Mouse (Mus musculus) spleen, adult 2 months (tissue): ENCODE data around the gene Unc5a. TPM values are rescaled to one million over a fixed set of nuclear protein-coding genes. Genes with fewer than 3 reads are reported as not detected.

Source experiments
- DNase-seq, 2 experiments: peaks; one replicate each; pipeline versions ENCODE4 v3.0.0 to v3.0.0-alpha.2; 2012 to 2021; ENCODE audit warnings: low spot score in 2 of 2, low read depth in 1 of 2
- H3K27ac ChIP-seq: fragments of 200-500 bp; 2 replicates; pipeline ENCODE4 v1.5.1; 2012; ENCODE audit warnings: low read length, inconsistent platforms; ENCODE audit not compliant: insufficient read depth
- H3K27me3 ChIP-seq: fragments of 200-500 bp; 2 replicates; pipeline ENCODE4 v1.6.1; 2012; ENCODE audit warnings: mild to moderate bottlenecking, moderate library complexity, low read length, inconsistent platforms; ENCODE audit not compliant: control insufficient read depth, insufficient read depth
- H3K36me3 ChIP-seq: fragments of 200-500 bp; 2 replicates; pipeline ENCODE4 v1.6.1; 2012; ENCODE audit warnings: mild to moderate bottlenecking, low read length, inconsistent platforms; ENCODE audit not compliant: control insufficient read depth, insufficient read depth
- H3K4me1 ChIP-seq: fragments of 200-500 bp; 2 replicates; pipeline ENCODE4 v1.6.1; 2011; ENCODE audit warnings: inconsistent platforms; ENCODE audit not compliant: control insufficient read depth, insufficient read depth, insufficient read length
- H3K4me3 ChIP-seq: fragments of 200-500 bp; 2 replicates; pipeline ENCODE4 v1.5.1; 2011; ENCODE audit warnings: mild to moderate bottlenecking, inconsistent platforms; ENCODE audit not compliant: insufficient read depth, insufficient read length; ENCODE audit errors: extremely low read depth
- CTCF ChIP-seq: fragments of 200-500 bp; IDR thresholded peaks from 2 replicates; pipeline ENCODE4 v1.5.1; 2011; ENCODE audit warnings: mild to moderate bottlenecking, inconsistent platforms; ENCODE audit not compliant: insufficient read depth, insufficient read length, insufficient replicate concordance; ENCODE audit errors: extremely low read depth
- POLR2A ChIP-seq: fragments of 200-500 bp; IDR thresholded peaks from 2 replicates; pipeline ENCODE4 v1.6.1; 2011; ENCODE audit warnings: low read depth, low read length, inconsistent platforms
- WGBS: fragments of 180-500 bp; shearing (Covaris S2); methylation state at CpG from one replicate; pipeline ENCODE4 v1.1.7; 2018; 5-methylcytosine and 5-hydroxymethylcytosine counted together
- polyA plus RNA-seq: library from polyadenylated mRNA; depleted of rRNA; stranded (reverse); fragments of >200 nt; gene quantifications from 2 replicates; pipeline ENCODE4 v1.2.3, GENCODE M21; 2012

The Unc5a gene
- polyA plus RNA-seq, 1 experiment: 3.9 TPM

DNA sequence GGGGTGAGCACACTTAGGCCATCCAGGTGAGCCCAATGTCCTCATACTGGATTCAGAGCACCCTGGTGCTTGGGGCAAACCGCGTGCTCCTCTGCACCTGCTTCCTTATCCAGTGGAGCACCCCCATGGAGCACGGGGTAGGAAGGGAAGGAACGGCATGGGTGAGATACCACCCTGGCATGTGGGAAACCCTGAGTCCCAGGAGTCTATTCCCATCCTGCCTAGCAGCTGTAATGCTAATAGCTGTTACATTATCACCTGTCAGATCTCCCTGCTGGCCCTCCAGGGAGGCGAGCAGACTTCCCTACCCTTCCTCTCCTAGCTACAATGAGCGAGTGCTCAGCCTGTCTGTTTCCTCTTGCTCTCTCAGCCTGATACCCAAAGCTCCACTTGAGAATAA is 46.0 kb downstream of the Unc5a start:
- Histone ChIP-seq H3K4me1 (no peaks in the 10 kb centered on the region), H3K4me3 (no peak overlapping the region), H3K27me3 (no peaks in the 10 kb centered on the region), H3K27ac (no peak overlapping the region), H3K36me3 (no peaks in the 10 kb centered on the region; the same call in 1 of the 2 replicates)
- DNase-seq: no peak
- WGBS: 74% methylated on average over 6 of the region's 6 CpGs
- TF ChIP-seq POLR2A (no peak), CTCF (no peak)

- no peaks in the 10 kb centered on the region for H3K27me3 ChIP-seq
- DNase-seq: no peak
- no peaks in the 10 kb centered on the region for H3K4me1 ChIP-seq
- H3K36me3 ChIP-seq: no peaks in the 10 kb centered on the region; the same call in 1 of the 2 replicates
- WGBS: 91% methylated on average over 8 of the region's 8 CpGs
- H3K27ac ChIP-seq: no peak overlapping the region
- no peak overlapping the region for H3K4me3 ChIP-seq
- TF ChIP-seq CTCF (no peak), POLR2A (no peak)
These were observed 48.4 kb downstream of the Unc5a start for GRCm38 (mm10) chr13:54997568-54997967.

GRCm38 (mm10) chr13:55000433-55000832 is 51.2 kb downstream of the Unc5a start:
- Histone ChIP-seq H3K4me1 (no peaks in the 10 kb centered on the region), H3K27me3 (no peaks in the 10 kb centered on the region), H3K4me3 (no peak overlapping the region), H3K36me3 (no peaks in the 10 kb centered on the region; the same call in 1 of the 2 replicates), H3K27ac (no peak overlapping the region)
- WGBS: 91% methylated on average over 10 of the region's 10 CpGs
- TF ChIP-seq POLR2A (no peak), CTCF (no peak)
- DNase-seq: no peak

GRCm38 (mm10) chr13:55002090-55002489 is 52.9 kb downstream of the Unc5a start:
- no peak for TF ChIP-seq POLR2A
- no peak for TF ChIP-seq CTCF
- Histone ChIP-seq H3K27ac (no peak overlapping the region), H3K27me3 (no peaks in the 10 kb centered on the region), H3K4me3 (no peak overlapping the region), H3K4me1 (no peaks in the 10 kb centered on the region), H3K36me3 (no peaks in the 10 kb centered on the region)
- 79% methylated on average over 10 of the region's 10 CpGs for WGBS
- no peak for DNase-seq

DNA sequence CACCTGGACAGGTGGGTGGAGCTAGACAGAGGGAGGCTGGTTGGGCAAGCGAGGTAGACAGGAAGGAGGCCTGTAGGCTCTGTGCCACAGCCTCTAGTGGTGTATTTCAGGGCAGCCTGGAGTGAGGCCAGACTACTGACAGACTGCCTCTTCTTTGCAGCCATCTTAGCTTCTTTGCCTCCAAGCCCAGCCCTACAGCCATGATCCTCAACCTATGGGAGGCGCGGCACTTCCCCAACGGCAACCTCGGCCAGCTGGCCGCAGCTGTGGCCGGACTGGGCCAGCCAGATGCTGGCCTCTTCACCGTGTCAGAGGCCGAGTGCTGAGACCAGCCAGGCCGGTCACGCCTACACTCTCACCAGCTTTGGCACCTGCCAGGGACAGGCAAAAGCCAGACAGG is 55.4 kb downstream of the Unc5a start:
- Histone ChIP-seq H3K4me1 (no peaks in the 10 kb centered on the region), H3K27ac (no peak overlapping the region), H3K4me3 (no peak overlapping the region), H3K27me3 (no peaks in the 10 kb centered on the region), H3K36me3 (no peaks in the 10 kb centered on the region)
- DNase-seq: no peak
- no peak for TF ChIP-seq POLR2A
- TF ChIP-seq CTCF: no peak
- WGBS: 85% methylated on average over 11 of the region's 11 CpGs

- Histone ChIP-seq H3K27ac (no peak overlapping the region), H3K4me3 (no peak overlapping the region), H3K27me3 (no peaks in the 10 kb centered on the region), H3K36me3 (no peaks in the 10 kb centered on the region), H3K4me1 (no peaks in the 10 kb centered on the region)
- TF ChIP-seq POLR2A (no peak), CTCF (no peak)
- DNase-seq: no peak
- WGBS: 92% methylated on average over 31 of the region's 31 CpGs
These were observed 56.6 kb downstream of the Unc5a start for GRCm38 (mm10) chr13:55005691-55006414.

- Histone ChIP-seq H3K4me1 (no peaks in the 10 kb centered on the region), H3K27me3 (no peaks in the 10 kb centered on the region)
These were observed 57.2 kb downstream of the Unc5a start for GRCm38 (mm10) chr13:55006415-55006742.

More at GRCm38 (mm10) chr13:55006415-55006742, 57.2 kb downstream of the Unc5a start:
- no peak for DNase-seq
- Histone ChIP-seq H3K4me3 (no peak overlapping the region), H3K36me3 (no peaks in the 10 kb centered on the region), H3K27ac (no peak overlapping the region)
- 86% methylated on average over 7 of the region's 7 CpGs for WGBS
- TF ChIP-seq CTCF: no peak
